Mouse (Mus musculus) thymus, adult 2 months (tissue): ENCODE measurements at regions not wholly inside any gene's neighbourhood (a gene's known extent, or its start where the extent isn't known, plus 50 kb on each side); places are given as distances from the start of the nearest gene placed in this dataset.

Source experiments
- CTCF ChIP-seq: fragments of 200-500 bp; IDR thresholded peaks from 2 replicates; pipeline ENCODE4 v1.5.1; 2012; ENCODE audit warnings: mild to moderate bottlenecking, control low read depth, low read length, moderate library complexity, borderline replicate concordance; ENCODE audit not compliant: control insufficient read depth, poor library complexity, insufficient read depth; ENCODE audit errors: extremely low read depth
- POLR2A ChIP-seq: fragments of 200-500 bp; IDR thresholded peaks from 2 replicates; pipeline ENCODE4 v1.6.1; 2012; ENCODE audit warnings: mild to moderate bottlenecking, low read length, control low read depth, moderate library complexity; ENCODE audit not compliant: control insufficient read depth, poor library complexity, insufficient read depth; ENCODE audit errors: extremely low read depth

DNA sequence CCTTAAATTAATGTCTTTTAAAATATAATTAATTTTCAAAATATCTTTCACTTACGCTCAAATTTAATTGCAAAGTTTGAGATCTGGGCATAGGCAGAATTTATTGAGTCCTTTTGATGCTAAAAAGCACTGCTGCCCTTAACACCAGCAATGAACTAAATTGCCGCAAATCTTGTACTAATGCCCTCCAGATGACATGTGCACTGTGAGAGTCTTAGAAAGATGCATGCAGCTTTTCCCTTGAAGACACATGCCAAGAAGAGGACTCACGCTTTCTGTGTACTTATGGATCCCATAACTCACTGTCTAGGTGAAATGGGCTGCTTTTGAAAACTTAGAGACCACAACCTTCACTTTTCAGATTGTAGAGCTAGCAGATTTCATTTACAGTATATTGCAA is 199.1 kb upstream of the Tox3 start:
- TF ChIP-seq POLR2A = no peak
- no peak for TF ChIP-seq CTCF
